Comparison of ENCODE assay signal across 11 mouse cellular contexts in the genomic region with DNA sequence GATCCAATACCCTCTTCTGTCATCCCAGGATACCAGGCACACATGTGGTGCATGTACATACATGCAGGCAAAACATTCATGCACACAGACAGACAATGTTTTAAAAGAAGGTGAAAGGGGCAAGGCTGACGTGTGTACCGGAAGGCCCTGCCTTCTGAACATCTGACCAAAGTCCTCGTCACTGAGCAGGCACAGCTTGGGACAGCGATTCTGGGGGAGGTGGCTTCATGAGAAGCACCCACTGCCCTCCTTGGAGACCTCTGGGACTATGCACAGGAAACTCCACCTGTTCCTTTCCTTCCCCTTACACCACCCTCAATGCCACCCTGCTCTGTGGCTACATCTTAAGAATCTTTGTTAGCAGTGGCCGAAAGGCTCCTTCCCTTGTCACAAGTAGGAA. TPM values are rescaled to one million over a fixed set of nuclear protein-coding genes. Genes with fewer than 3 reads are reported as not detected.
A peak's percentile ranks its signal among the peaks of the same experiment; 100 is the strongest.
DNase-seq lines count a peak whose midpoint lies in the region; ATAC-seq and TF ChIP-seq lines count a peak whose summit lies in the region.
"Had no signal": no experiment of that assay in that cellular context is flagged by ENCODE, and none has a peak within 500 bp of the region (broad histone marks: within the 10 kb centered on the region; RNA-seq: fewer than 3 reads in every experiment).

No protein-coding gene starts in this region.

- H3K4me1 ChIP-seq in hindbrain, postnatal 0 days (ENCODE audit: insufficient read depth, low read length): peaks cover 54% of the 10 kb centered on the region
- H3K4me1 ChIP-seq in hindbrain, embryonic 11.5 days (replicated peaks; ENCODE audit: control insufficient read depth, insufficient read depth, low read length): peaks cover 14% of the 10 kb centered on the region
- peaks cover 84% of the 10 kb centered on the region for H3K4me1 ChIP-seq in spleen, adult 2 months (ENCODE audit: control insufficient read depth, insufficient read depth, insufficient read length)
- peaks cover 68% of the 10 kb centered on the region for H3K4me1 ChIP-seq in limb, embryonic 10.5 days
- H3K4me1 ChIP-seq in stomach, embryonic 15.5 days: peaks cover 57% of the 10 kb centered on the region

- no peaks in the 10 kb centered on the region for H3K9me3 ChIP-seq in hindbrain, postnatal 0 days (ENCODE audit: low read length)
- no peaks in the 10 kb centered on the region for H3K9me3 ChIP-seq in hindbrain, embryonic 11.5 days (ENCODE audit: control insufficient read depth, low read length)
- no peaks in the 10 kb centered on the region for H3K9me3 ChIP-seq in limb, embryonic 10.5 days (replicated peaks)
- H3K9me3 ChIP-seq in stomach, embryonic 15.5 days: no peaks in the 10 kb centered on the region
- H3K9me3 ChIP-seq: heart, embryonic 15.5 days; liver, embryonic 13.5 days had no signal

- H3K9ac ChIP-seq in hindbrain, postnatal 0 days (replicated peaks; ENCODE audit: low read length): no peak overlapping the region
- no peak overlapping the region for H3K9ac ChIP-seq in hindbrain, embryonic 11.5 days (ENCODE audit: low read depth, low read length)
- H3K9ac ChIP-seq in stomach, embryonic 15.5 days: no peak overlapping the region
- H3K9ac ChIP-seq: heart, embryonic 15.5 days; liver, embryonic 13.5 days had no signal

- H3K4me3 ChIP-seq in hindbrain, postnatal 0 days (ENCODE audit: low read length): no peak overlapping the region
- H3K4me3 ChIP-seq in hindbrain, embryonic 11.5 days (ENCODE audit: low read depth, low read length): no peak overlapping the region
- peak overlapping the region; percentile 19; the same call in 1 of the 2 replicates for H3K4me3 ChIP-seq in spleen, adult 2 months (ENCODE audit: extremely low read depth, insufficient read depth, insufficient read length)
- no peak overlapping the region for H3K4me3 ChIP-seq in limb, embryonic 10.5 days
- H3K4me3 ChIP-seq in stomach, embryonic 15.5 days (replicated peaks): no peak overlapping the region
- H3K4me3 ChIP-seq: heart, embryonic 15.5 days; liver, embryonic 13.5 days had no signal

- TF ChIP-seq CTCF in hindbrain, postnatal 0 days (IDR thresholded peaks at IDR 0.05; ENCODE audit: low read depth): no peak
- TF ChIP-seq CTCF in spleen, adult 2 months (IDR thresholded peaks at IDR 0.05; ENCODE audit: extremely low read depth, insufficient read depth, insufficient read length, insufficient replicate concordance): no peak

- peak overlapping the region; percentile 61; the same call in 1 of the 2 replicates for H3K27ac ChIP-seq in hindbrain, postnatal 0 days
- no peak overlapping the region for H3K27ac ChIP-seq in hindbrain, embryonic 11.5 days (ENCODE audit: low read depth, low read length)
- H3K27ac ChIP-seq in spleen, adult 2 months (ENCODE audit: insufficient read depth, low read length): peak overlapping the region; percentile 93
- 0 out of 2 replicates have a peak overlapping the region, but pooled peaks have one; percentile 42 for H3K27ac ChIP-seq in limb, embryonic 10.5 days
- peak overlapping the region; percentile 85; the same call in 1 of the 2 replicates for H3K27ac ChIP-seq in stomach, embryonic 15.5 days

- WGBS in hindbrain, postnatal 0 days: 80% methylated on average over 5 of the region's 5 CpGs
- 87% methylated on average over 5 of the region's 5 CpGs for WGBS in hindbrain, embryonic 11.5 days
- 18% methylated on average over 5 of the region's 5 CpGs for WGBS in spleen, adult 2 months
- WGBS in limb, embryonic 10.5 days: 91% methylated on average over 5 of the region's 5 CpGs
- 66% methylated on average over 5 of the region's 5 CpGs for WGBS in stomach, embryonic 15.5 days

- no peaks in the 10 kb centered on the region for H3K36me3 ChIP-seq in hindbrain, postnatal 0 days (ENCODE audit: insufficient read depth, low read length)
- H3K36me3 ChIP-seq in hindbrain, embryonic 11.5 days (ENCODE audit: control insufficient read depth, insufficient read depth, low read length): no peaks in the 10 kb centered on the region
- H3K36me3 ChIP-seq in spleen, adult 2 months (ENCODE audit: control insufficient read depth, insufficient read depth, low read length): no peaks in the 10 kb centered on the region
- H3K36me3 ChIP-seq in limb, embryonic 10.5 days: no peaks in the 10 kb centered on the region
- no peaks in the 10 kb centered on the region for H3K36me3 ChIP-seq in stomach, embryonic 15.5 days
- H3K36me3 ChIP-seq: heart, embryonic 15.5 days; liver, embryonic 13.5 days had no signal

- no peak for ATAC-seq in hindbrain, postnatal 0 days
- no peak for ATAC-seq in hindbrain, embryonic 11.5 days (ENCODE audit: low FRiP score)
- no peak for ATAC-seq in stomach, embryonic 15.5 days (ENCODE audit: insufficient read depth, low FRiP score, low read depth)

- no peak for TF ChIP-seq POLR2A in spleen, adult 2 months (IDR thresholded peaks at IDR 0.05; ENCODE audit: low read depth, low read length)

- DNase-seq in hindbrain, postnatal 0 days (ENCODE audit: low spot score): no peak
- no peak for DNase-seq in hindbrain, embryonic 11.5 days (ENCODE audit: low spot score)
- DNase-seq in spleen, adult 2 months (ENCODE audit: low read depth in 1 of 2, low spot score in 2 of 2): peak in 1 of 2 experiments; percentile 58
- no peak for DNase-seq in spleen, postnatal 14 days (ENCODE audit: low spot score in 2 of 2)
- no peak for DNase-seq in limb, embryonic 10.5 days (ENCODE audit: low spot score)
- DNase-seq in gastrocnemius, adult 8-10 months (ENCODE audit: low spot score in 2 of 2): no peak
- DNase-seq in right cerebral cortex, adult 2 months (ENCODE audit: low spot score in 2 of 2): no peak
- DNase-seq: adrenal gland, adult 8-10 months; liver, embryonic 13.5 days had no signal

- H3K27me3 ChIP-seq in hindbrain, postnatal 0 days (ENCODE audit: insufficient read depth, low read length): no peaks in the 10 kb centered on the region
- no peaks in the 10 kb centered on the region for H3K27me3 ChIP-seq in hindbrain, embryonic 11.5 days (ENCODE audit: control insufficient read depth, insufficient read depth, low read length)
- no peaks in the 10 kb centered on the region for H3K27me3 ChIP-seq in spleen, adult 2 months (ENCODE audit: control insufficient read depth, insufficient read depth, low read length)
- H3K27me3 ChIP-seq in limb, embryonic 10.5 days (ENCODE audit: low read depth, poor library complexity, severe bottlenecking): no peaks in the 10 kb centered on the region
- H3K27me3 ChIP-seq in stomach, embryonic 15.5 days (replicated peaks): no peaks in the 10 kb centered on the region
- H3K27me3 ChIP-seq: heart, embryonic 15.5 days; liver, embryonic 13.5 days had no signal

- H3K4me2 ChIP-seq in hindbrain, postnatal 0 days (ENCODE audit: low read depth, low read length): no peak overlapping the region
- no peak overlapping the region for H3K4me2 ChIP-seq in hindbrain, embryonic 11.5 days (replicated peaks; ENCODE audit: low read depth, low read length)
- no peak overlapping the region for H3K4me2 ChIP-seq in stomach, embryonic 15.5 days
- H3K4me2 ChIP-seq: heart, embryonic 15.5 days; liver, embryonic 13.5 days had no signal

RNA-seq across cellular contexts. Expression of gene Cyth1, which starts 37.4 kb away (rescaled TPM):
- total RNA-seq in hindbrain, postnatal 0 days (2014; rRNA removed): 42.9 and 48.3 TPM in 2 replicates
- 15.7 and 19.5 TPM in 2 replicates for polyA plus RNA-seq in hindbrain, postnatal 0 days (2015; fragmentation: Nextera tagmentation; extraction: Ambion mirVana)
- 16.5 and 16.7 TPM in 2 replicates for polyA plus RNA-seq in hindbrain, embryonic 11.5 days (2014; fragmentation: Nextera tagmentation; extraction: Ambion mirVana)
- polyA plus RNA-seq in spleen, adult 2 months (2012; rRNA removed): 47.7 and 57.3 TPM in 2 replicates
- 17.9 and 22.6 TPM in 2 replicates for polyA plus RNA-seq in limb, embryonic 10.5 days (2016; fragmentation: Nextera tagmentation; extraction: Ambion mirVana)
- polyA plus RNA-seq in stomach, embryonic 15.5 days (2015; fragmentation: Nextera tagmentation; extraction: Ambion mirVana): 13.8 and 13.9 TPM in 2 replicates
- total RNA-seq in gastrocnemius, adult 8-10 months (2022): 10 to 100 TPM; 26.6 to 38.4 (median 30.2) TPM
